9 mouse cellular contexts compared by ENCODE assay signal in the genomic region with DNA sequence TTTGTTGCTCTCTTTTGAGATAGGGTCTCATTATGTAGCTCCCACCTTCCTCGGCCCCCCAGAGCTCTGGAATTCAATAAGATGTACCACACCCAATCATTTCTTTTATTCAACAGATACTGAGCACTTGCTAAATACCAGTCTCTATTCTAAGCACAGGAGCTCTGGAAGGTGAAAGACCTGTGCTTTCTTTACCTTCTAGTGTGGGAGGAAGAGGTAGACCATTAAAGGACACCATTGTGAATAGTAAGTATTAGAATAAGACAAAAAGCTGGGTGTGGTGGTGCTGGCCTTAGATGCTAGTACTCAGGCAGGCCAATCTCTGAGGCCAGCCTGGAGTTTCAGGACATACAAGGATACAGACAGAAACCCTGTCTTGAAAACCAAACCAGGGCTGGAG.
"Had no signal": no experiment of that assay in that cellular context is flagged by ENCODE, and none has a peak within 500 bp of the region (broad histone marks: within the 10 kb centered on the region; RNA-seq: fewer than 3 reads in every experiment).

No protein-coding gene starts in this region.

- DNase-seq: kidney, postnatal 10 days; kidney, postnatal 36 days; layer of hippocampus, postnatal 36 days; liver, embryonic 13.5 days; lung, adult 2 months; lung, postnatal 14 days; lung, postnatal 4 days; midbrain, embryonic 14.5 days; thymus, postnatal 25 days had no signal
